Mouse (Mus musculus) kidney, postnatal 4 days (tissue): ENCODE data around the gene Klk1b8.
"Not testable (repeated sequence)": the region's sequence is repeated elsewhere in the genome, so short reads cannot be mapped to it uniquely, and the experiment has no call there.

Experiments
- DNase-seq, 2 experiments: peaks; one replicate each; pipeline ENCODE4 v3.0.0; 2021; ENCODE audit warnings: mixed read lengths in 2 of 2

The Klk1b8 gene

DNA sequence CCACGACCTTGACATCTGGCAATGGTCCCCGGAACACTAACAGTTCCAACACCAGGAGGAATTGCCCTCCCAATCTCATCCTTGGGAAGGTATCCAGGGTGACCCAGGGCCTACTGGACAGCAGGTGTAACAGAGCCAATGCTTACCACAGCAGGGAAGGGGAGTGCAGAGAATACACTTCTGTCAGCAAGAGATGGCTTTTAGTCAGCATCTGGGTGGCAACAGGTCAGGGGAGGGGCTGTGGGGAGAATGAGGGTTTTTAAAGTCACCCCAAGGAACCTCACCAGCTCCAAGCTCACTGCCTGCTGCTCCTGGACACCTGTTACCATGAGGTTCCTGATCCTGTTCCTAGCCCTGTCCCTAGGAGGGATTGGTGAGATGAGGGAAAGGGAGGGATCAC is at the start of gene Klk1b8:
Klk1b8 (plus strand) TSS at position 301 of the 400 bp plus-strand sequence.
- DNase-seq = no peak

DNA sequence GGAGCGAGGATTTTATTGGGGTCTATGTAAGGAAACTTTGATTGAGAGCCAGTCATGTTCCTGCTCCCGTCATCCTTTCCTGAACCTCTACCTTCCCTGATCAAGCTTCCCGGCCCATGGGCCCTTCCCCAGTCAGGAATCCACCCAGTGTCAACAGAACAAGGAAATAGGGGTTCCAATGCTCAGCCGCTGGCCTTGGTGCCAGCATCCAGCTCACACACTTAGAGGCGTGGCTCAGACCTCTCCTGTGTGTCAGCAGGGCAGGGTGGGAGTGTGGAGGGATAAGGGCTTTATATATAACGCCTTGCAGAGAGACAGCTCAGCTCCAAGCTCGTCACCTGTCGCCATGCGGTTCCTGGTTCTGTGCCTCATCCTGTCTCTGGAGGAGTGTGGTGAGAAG is 35.6 kb upstream of the Klk1b8 start:
- peak; percentile 14 for DNase-seq

DNA sequence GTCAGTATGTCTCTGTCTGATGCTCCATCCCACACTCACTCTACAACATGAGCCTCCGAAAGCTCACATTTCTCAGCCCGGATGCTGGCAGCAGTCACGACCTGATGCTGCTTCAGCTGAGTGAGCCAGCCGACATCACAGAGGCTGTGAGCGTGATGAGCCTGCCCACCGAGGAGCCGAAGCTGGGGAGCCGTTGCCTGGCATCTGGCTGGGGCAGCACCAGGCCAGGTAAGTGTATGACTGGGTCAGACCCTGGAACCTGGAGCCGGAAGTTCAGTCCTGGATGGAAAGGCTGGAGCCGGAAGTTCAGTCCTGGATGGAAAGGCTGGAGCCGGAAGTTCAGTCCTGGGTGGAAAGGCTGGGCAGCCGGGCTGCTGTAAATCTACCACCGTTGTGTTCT is 32.0 kb upstream of the Klk1b8 start:
- DNase-seq = no peak

DNA sequence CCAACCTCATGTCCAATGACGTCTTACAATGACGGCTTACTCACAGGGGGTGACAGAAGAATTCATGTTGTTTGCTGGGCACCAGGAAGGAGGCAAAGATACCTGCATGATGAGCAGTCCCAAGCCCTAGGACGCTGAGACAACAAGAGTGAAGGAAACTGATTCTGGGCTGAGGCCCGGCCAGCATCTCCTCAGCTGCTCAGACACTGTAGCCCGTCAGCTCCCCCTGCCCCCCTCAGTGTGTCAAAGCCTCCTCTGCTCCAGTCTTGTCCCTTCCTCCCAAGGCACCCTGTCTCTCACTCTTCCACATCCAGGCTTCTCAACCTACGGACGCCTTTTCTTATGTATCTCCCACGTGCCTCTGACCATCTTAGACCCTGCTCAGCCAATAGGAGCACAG is 31.6 kb upstream of the Klk1b8 start:
- DNase-seq = no peak

DNA sequence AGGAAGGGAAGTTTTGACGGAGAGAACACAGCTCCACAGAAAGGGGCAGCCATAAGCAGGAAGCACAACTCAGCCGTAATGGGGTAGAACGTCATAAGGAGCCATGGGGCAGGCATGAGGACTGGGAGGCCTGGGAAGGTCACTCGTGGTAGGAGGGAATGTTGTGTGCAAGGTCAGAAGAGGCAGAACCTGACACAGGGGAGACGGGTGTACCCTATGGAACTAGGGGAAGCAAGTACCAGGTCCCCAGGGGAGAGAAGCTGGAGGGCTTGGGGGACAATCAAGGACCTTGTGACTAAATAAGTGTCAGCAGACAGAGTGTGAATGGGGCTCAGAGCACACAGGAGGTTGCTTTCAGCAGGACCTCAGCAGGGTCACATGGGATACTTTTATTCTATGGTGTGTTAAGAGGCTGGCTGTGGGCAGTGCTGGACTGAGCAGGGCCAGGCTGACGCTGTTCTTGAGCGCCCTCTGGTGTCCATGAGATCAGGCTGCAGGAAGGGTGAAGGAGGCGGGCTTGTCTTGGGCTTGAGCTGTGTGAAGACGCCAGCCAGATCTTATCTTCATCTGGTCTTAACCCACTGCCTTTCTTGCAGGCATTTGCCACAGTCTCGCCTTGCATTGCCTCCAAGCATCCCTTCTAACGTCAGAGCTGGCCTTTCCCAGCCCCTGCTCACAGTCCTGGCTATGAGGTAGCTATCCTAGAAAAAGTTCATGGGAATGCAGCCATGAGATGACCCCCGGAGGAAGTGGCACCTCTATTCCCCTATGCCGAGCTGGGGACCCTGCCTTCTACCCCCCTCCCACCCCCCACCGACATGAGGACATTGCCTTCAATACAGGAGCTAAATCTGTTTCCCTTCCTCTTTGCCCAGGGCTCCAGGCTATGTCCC is 30.7 kb upstream of the Klk1b8 start:
- DNase-seq = peak; percentile 80 to 84

DNA sequence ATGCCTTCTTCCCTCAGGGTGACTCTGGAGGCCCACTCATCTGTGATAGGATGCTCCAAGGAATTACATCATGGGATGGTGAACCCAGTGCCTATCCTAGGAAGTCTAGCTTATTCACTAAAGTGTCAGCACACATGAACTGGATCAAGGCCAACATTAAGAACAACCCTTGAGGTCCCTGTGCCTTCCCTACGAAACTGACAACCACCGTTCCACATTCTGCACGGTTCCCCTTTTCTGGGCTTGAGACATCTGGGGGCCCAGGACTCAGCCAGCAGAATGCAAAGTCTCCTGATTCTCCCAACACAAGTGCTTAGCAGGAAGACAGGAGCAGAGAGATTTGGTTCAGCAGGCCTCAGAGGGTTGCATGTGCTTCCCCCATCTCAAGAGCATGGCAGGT is 29.9 kb upstream of the Klk1b8 start:
- no peak for DNase-seq

DNA sequence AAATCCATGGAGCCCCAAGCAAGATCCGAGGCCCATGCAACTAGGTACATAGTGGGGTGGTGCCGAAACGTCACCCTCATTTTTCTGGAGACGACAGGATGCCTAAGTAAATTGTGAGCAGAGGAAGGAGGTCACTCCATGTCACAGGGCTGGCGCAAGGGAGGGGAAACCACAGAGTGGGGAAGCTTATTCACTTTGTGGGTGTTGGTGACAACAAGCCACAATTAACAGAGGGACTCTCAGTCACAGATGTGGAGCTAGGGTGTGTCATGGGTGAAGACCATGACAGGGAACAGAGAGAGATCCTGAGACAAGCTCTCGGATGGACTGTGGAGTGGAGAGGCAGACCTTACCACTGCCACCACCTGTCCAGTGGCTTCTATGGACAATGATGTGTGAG is 29.4 kb upstream of the Klk1b8 start:
- no peak for DNase-seq

DNA sequence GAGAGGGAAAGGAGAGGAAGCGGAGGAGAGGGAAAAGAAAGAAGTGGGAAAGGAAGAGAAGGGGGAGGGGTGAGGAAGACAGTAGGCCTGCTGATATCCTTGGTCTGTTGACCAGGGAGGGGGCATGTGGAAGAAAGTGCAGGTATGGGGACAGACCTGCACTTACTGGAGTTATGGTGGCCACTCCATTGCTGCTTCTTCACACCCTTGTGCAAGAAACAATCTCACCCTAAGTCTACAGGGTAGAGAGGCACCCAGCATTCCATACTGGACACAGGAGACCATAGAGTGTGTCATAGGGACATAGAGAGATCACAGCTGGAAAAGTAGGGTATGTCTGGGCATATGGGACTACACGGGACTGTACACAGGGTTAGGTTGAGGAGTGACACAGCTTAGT is 28.5 kb upstream of the Klk1b8 start:
- no peak for DNase-seq

DNA sequence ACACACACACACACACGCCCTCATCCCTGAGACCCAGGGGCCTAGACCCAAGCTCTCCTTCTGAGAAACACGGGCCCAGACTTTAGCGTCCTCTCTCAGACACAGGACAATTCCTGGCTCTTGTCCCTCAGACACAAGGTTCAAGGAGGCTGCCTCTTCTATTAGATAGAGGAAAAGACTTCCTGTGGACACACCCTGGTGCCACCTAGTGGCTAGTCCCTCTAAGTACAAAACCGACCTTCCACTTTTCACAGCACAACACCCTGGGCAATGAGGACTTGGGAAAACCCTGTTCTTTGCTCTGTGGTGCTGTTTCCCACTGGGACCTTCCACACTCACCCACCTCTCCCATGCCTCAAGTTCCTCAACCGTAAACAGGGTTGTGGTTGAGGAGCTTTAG is 24.5 kb upstream of the Klk1b8 start:
- DNase-seq = peak; percentile 28 to 47

DNA sequence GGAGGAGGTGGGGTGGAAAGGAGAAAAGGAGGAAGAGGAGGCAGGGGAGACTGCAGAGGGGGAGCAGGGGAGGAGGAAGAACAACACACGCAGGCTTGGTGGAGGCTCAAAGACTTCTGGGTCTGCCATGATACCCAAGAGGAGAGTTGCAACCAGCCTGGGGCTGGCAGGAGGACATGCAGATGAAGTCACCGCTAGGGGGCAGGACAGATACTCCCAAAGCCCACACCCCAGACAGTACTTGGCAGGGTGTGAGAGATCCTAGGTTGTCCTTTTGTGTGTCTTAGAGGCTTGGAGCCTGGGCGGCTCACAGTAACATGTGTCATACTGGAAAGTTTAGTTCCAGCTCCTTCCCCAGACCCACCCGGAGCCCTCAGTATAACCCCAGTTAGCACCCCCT is 21.9 kb upstream of the Klk1b8 start:
- peak; percentile 55 to 59 for DNase-seq

DNA sequence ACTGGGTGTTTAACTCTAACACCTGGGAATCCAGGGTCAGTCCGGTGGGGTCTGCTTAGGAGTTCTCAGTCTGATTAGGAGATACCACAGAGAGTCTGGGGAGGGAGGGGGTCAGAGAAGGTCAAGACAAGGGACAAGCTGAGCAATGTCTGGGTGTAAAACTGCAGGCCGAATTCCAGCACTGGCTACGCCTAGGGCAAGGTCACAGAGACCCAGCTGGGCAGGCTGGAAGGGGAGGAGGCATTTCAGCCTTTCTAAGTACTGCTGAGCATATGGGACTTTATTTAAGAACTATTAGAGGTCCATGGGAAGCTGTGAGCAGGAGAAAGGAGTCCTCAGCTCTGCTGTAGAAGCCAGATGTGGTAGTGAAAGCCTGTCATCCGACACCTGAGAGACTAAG is 18.1 kb upstream of the Klk1b8 start:
- no peak for DNase-seq

DNA sequence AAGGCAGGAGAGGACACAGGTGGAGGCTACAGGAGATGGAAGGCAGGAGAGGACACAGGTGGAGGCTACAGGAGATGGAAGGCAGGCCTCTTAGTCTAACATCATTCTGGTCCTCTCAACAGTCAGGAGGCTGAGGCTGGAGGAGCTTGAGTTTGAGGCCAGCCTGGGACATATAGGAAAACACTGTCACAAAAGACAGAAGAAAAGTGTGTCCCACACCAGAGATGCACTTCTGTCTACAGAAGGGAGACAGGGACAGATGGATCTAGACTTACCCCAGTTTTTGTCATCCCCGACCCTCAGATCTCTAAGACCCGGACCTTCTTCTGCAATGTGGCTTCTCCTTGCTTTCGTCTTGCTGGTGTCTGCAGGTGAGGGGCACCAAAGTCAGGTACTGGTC is 17.0 kb upstream of the Klk1b8 start, which contains the start of gene Klk15:
Klk15 (plus strand) TSS at position 301 of the 400 bp plus-strand sequence.
- no peak for DNase-seq

DNA sequence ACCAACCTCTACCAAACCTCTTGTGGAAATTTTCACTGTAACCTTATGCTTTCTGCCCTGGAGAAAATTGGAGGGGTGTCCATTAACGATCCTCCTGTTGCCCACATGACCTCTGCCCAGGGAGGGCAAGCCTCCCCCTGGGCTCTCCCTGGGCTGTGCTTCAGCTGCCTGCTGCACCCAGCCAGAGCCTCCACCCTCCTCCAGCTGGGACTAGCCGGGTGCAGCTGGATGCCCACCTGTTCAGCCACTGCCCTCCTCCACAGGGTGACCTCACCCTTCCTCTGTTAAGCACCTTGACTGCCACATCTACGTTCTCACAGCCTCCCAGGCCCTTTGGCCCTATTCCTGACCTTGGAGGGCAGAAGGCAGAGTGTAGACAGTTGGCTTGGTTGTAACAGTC is 15.7 kb upstream of the Klk1b8 start:
- peak; percentile 22 to 57 for DNase-seq

DNA sequence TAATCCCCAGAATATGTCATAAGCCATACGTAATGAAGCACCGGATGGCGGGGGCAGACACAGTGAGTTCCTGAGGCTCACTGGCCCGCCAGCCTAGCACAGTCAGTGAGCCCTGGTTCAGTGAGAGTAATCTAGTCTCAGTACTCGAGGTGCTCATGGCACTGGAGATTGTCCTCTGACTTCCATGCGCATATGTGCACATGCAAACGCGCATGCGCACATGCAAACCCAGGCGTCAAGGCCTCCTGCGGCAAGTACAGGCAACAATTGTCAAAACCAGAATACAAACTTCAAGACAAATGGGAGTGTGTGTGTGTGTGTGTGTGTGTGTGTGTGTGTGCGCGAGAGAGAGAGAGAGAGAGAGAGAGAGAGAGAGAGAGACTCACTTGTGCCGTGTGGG is 13.9 kb upstream of the Klk1b8 start:
- DNase-seq = no peak

DNA sequence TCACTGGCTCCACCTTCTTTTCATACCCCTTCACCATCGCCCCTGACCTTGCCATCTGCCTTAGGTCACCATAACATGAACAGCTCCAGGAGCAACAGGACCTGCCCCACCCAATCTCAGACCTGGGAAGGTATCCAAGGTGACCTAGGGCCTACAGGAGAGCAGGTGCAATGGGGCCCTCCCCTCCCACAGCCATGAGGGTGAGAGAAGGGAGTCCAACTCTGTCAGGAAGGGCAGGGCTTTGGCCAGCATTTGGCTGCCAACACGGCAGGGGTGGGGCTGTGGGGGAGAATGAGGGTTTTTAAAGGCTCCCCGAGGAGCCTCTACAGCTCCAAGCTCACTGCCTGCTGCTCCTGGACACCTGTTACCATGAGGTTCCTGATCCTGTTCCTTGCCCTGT is 8.2 kb upstream of the Klk1b8 start:
- DNase-seq = not testable (repeated sequence)

DNA sequence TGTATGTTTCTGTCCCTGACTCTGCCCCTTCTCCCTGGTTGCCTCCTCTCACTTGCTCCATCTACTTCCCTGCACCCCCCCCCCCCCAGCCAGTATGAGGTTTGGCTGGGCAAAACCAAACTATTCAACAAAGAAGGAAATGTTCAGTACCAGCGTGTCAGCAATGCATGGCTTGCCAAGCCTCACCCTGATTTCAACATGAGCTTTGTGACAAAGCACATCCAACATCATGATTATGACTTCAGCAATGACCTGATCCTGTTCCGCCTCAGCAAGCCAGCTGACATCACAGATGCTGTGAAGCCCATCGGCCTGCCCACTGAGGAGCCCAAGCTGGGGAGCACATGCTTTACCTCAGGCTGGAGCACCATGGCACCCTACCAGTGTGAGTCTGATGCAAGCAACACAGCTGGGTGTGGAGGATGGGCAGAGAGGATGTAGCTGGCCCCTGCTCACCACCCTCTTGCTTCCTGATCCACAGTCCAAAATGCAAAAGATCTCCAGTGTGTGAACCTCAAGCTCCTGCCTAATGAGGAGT is 5.7 kb upstream of the Klk1b8 start:
- DNase-seq = no peak

DNA sequence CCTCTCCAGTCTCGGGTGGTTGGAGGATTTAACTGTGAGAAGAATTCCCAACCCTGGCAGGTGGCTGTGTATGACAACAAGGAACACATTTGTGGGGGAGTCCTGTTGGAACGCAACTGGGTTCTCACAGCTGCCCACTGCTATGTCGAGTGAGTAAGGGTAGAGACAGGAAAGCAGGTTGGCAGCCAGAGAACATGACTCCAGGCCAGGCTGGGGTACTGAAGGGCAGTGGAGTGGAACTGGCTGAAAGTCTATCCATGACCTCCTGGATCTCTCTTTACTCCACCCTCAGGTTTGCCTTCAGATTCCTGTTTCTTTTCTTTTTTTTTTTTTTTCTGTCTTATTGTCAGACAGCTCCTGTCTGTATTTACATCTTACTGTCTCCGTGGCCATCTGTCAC is 2.2 kb downstream of the Klk1b8 start:
- peak; percentile 7 to 35 for DNase-seq

DNA sequence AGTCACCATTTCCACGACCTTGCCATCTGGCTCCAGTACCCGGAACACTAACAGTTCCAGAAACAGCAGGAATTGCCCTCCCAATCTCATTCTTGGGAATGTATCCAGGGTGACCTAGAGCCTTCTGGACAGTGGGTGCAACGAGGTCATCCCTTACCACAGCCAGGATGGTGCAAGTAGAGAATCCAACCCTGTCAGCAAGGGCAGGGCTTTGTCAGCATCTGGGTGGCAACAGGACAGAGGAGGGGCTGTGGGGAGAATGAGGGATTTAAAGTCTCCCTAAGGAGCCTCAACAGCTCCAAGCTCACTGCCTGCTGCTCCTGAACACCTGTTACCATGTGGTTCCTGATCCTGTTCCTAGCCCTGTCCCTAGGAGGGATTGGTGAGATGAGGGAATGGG is 16.0 kb downstream of the Klk1b8 start, which contains the start of gene Klk1b1:
Klk1b1 (plus strand) TSS at position 301 of the 400 bp plus-strand sequence.
- DNase-seq = no peak

DNA sequence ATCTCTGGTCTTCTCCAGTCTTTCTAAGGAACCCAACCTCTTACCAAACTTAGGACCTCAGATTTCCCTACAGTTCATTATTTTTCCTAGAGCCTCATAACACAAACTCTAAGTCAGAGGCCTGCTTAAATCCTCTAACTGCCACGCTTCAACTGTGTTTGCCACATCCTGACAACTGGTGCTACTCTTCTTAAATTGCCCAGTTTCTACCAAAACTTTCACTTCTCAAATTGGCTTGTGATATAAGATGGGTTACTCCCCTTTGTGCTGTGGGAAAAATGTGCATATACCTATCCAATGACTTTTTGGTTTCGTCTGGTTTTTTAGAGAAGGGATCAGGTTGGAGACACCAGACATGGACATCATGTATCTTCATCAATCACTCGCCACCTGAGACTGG is 16.6 kb downstream of the Klk1b8 start:
- DNase-seq = no peak

DNA sequence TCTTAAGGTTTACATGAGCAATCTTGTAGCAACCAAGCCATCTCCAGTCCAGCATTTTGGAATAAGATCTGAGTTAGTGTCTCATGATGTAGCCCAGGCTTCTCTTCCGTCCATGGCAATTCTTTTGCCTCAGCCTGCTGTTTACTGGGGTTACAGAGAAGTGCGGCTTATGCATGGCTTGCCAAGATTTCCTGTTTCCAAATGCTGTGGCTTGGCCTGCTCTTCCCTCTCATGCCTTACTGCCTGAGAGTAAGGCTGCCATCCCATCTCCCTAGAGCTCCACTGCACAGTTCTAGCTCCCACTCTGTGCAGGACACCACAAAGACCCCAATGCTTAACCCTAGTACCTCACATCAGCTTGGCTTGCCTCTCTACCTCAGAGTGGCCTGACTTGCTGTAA is 17.1 kb downstream of the Klk1b8 start:
- no peak for DNase-seq

DNA sequence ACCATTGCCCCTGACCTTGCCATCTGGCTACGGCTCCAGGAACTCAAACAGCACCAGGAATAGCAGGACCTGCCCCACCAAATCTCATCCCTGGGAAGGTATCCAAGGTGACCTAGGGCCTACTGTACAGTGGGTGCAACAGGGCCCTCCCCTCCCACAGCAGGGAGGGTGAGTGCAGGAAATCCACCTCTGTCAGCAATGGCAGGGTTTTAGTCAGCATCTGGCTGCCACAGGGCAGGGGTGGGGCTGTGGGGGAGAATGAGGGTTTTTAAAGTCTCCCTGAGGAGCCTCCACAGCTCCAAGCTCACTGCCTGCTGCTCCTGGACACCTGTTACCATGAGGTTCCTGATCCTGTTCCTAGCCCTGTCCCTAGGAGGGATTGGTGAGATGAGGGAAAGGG is 25.3 kb downstream of the Klk1b8 start, which contains the start of gene Klk1b9:
Klk1b9 (plus strand) TSS at position 301 of the 400 bp plus-strand sequence.
- DNase-seq = not testable (repeated sequence)

DNA sequence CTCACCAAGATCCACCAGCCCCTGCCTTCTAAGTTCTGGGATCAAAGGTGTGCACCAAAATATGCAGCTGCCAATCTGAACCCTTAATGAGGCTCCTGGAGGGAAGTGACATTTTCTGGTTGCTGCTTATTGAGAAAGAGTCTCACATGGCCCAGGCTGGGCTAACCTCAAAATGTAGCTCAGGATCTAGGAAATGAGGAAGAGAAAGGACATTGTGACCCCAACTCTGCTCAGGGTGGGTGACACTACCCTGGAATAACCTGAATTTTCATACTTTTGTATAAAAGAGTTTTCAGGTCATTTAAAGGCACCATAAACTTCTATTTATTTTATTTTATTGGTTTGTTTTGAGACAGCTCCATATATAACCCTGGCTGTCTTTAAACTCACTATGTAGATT is 35.2 kb downstream of the Klk1b8 start:
- DNase-seq = no peak

DNA sequence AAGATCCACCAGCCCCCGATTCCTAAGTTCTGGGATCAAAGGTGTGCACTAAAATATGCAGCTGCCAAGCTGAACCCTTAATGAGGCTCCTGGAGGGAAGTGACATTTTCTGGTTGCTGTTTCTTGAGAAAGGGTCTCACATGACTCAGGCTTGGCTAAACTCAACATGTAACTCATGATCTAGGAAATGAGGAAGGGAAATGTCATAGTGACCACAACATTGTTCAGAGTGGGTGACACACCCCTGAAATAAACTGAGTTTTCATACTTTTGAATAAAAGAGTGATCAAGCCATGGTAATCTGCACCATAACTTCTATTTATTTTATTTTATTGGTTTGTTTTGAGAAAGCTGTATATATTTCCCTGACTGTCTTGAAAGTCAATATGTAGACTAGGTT is 44.4 kb downstream of the Klk1b8 start:
- DNase-seq = not testable (repeated sequence)

DNA sequence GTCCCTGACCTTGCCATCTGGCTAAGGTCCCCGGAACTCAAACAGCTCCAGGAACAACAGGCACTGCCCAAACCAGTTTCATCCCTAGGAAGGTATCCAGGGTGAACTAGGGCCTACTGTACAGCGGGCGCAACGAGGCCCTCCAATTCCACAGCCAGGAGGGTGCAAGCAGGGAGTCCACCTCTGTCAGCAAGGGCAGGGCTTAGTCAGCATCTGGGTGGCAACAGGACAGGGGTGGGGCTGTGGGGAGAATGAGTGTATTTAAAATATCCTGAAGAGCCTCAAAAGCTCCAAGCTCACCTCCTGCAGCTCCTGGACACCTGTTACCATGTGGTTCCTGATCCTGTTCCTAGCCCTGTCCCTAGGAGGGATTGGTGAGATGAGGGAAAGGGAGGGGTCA is 45.1 kb downstream of the Klk1b8 start, which contains the start of gene Klk1b11:
Klk1b11 (plus strand) TSS at position 301 of the 400 bp plus-strand sequence.
- DNase-seq = not testable (repeated sequence)
